Mouse (Mus musculus) midbrain, embryonic 12.5 days (tissue): ENCODE data around the gene Pcbd1. TPM values are rescaled to one million over a fixed set of nuclear protein-coding genes. Genes with fewer than 3 reads are reported as not detected.

ENCODE experiments used
- microRNA-seq: library from miRNA; unstranded; fragments of <30 nt; microRNA quantifications from one replicate; pipeline ENCODE4, GENCODE M21; 2017
- polyA plus RNA-seq: library from polyadenylated mRNA; unstranded; fragments of >200 nt; fragmentation: Nextera tagmentation; extraction: Ambion mirVana; gene quantifications from 2 replicates; pipeline ENCODE4 v1.2.1, GENCODE M21; 2016

Pcbd1 gene
- polyA plus RNA-seq, 1 experiment from 2014 or later: 27.3 TPM

Small RNA genes within 50 kb of the gene (microRNA-seq; reads per million reads assigned to microRNA genes)
- gene Gm44308: not detected

Other genes with a start within 250 kb of the Pcbd1 start
- gene Sgpl1, start 58.4 kb downstream of the Pcbd1 start, polyA plus RNA-seq: 78.1 and 81.6 TPM in 2 replicates
- not detected in 2 replicates for gene Tbata, start 82.6 kb downstream of the Pcbd1 start, polyA plus RNA-seq
- 0.48 and 0.55 TPM in 2 replicates for gene Adamts14, start 184.1 kb downstream of the Pcbd1 start, polyA plus RNA-seq
- not detected in 2 replicates for gene Prf1, start 208.5 kb downstream of the Pcbd1 start, polyA plus RNA-seq